Mouse (Mus musculus): Measurements from ENCODE around the gene Cd79b. TPM values are rescaled to one million over a fixed set of nuclear protein-coding genes. Genes with fewer than 3 reads are reported as not detected.

Cd79b gene
- total RNA-seq, 2 experiments from 2014 or later, result not detected

DNA sequence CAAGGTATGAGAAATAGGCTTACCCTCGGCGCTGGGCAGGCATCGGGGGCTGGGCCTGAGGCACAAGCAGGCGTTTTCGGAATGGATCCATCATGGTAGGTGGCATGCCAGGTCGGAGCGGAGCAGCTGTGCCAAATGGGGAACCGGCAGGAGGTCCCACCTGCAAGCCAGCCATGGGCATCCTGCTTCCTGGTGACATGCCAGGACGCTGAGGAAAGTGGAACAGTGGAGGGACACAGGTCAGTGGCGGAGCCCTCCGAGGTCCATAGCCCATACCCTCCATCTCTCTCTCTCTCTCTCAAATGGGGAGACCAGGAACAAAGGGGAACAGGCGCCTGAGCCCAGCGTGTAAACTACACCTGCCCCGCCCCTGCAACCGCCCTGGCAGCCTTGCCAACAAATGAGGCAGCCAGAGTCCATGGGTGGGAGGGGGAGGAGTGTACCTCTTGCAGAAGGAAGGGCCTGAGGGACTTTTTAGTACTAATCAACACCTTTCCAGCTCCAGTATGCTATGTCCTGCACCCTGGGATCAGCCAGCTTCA is 47.2 kb downstream of the Cd79b start:
- Histone ChIP-seq H3K27ac (peak overlapping the region; percentile 96), H3K4me3 (peak overlapping the region; percentile 41)
- DNase-seq (ENCODE audit: low spot score in 2 of 2), result peak in 1 of 2 experiments; percentile 43
- TF ChIP-seq CTCF (conservative IDR thresholded peaks at IDR 0.05), result no peak

DNA sequence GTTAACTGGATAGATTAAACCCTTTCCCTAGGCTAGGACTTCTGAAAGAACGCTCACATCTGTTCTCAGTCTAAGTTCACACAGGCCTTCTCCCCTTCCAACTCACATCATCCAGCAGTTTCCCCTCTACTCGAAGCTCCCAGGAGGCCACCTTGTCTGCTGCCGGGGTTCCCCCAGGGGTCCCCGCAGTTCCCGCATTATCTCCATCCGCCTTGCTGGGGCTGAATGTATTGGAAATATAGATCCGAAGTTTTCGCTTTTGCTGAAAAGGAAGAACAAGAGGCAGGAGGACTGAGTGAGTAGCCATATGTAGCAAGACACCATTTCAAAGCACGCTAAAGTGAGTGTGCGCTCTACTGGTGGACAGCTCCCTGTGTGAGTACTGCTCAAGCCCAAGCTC is 48.1 kb downstream of the Cd79b start:
- Histone ChIP-seq H3K4me3 (no peak overlapping the region), H3K27ac (no peak overlapping the region)
- no peak for TF ChIP-seq CTCF (conservative IDR thresholded peaks at IDR 0.05)
- no peak for DNase-seq (ENCODE audit: low spot score in 2 of 2)

DNA sequence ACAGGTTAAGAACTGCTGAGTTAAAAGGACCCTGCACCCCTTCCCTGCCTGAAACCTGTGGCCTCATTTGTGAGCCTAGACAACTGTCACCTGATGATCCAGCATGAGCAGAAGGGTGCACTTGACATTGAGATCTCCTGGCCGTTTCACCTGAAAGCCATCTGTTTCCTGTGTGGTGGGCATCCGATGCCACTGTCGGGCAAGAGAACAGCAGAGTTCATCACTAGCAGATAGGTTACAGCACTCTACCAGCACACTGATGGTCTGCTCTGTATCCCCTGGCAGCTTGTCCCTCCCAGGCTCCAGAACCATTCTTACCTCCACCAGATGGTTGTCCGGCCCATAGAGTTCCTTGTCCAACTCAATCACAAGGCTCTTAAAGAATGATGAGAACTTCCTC is 49.0 kb downstream of the Cd79b start:
- Histone ChIP-seq H3K27ac (no peak overlapping the region), H3K4me3 (no peak overlapping the region)
- TF ChIP-seq CTCF (conservative IDR thresholded peaks at IDR 0.05), result no peak
- DNase-seq (ENCODE audit: low spot score in 2 of 2), result no peak

DNA sequence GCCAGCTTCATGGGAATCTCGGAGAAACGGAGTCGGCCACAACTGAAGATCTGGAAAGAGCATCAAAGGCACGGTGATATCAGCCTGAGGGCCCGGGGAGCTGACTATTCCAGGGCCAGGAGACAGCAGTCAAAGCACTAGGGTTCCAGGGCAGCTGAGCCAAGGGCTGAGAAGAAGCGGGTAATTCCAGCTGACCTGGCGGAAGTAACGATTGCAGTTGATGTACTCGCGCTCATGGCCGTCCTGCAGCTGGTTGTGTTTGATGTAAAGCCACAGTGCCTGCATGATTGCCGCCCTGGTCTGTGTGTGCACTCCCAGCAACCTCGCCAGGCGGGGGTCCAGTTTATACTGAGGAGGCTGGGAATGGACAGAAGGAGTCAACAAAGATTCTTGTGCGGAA is 49.6 kb downstream of the Cd79b start:
- DNase-seq (ENCODE audit: low spot score in 2 of 2), result no peak
- TF ChIP-seq CTCF (conservative IDR thresholded peaks at IDR 0.05), result no peak
- Histone ChIP-seq H3K27ac (no peak overlapping the region), H3K4me3 (no peak overlapping the region)

DNA sequence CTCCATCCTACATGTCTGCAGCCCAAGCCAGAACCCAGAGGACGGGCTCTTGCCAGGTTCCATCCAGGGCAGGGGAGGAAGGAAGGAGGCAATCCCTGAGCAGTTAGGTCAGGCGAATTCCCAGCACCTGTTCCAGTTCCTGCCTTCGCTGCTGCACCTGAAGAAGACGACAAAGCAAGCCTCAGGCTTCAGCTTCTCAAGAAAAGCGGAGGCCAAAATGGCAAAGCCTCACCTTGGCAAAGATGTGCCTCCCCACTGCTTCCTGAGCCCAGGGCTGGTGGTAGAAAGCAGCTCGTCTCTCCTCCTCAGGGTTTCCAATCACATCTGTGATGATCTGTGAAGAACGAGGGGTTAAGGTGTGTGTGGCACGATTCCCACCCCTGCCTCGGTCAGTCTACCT is 50.6 kb downstream of the Cd79b start:
- H3K4me3 ChIP-seq, result no peak overlapping the region
- peak overlapping the region; percentile 15; the same call in 1 of the 2 replicates for H3K27ac ChIP-seq
- DNase-seq (ENCODE audit: low spot score in 2 of 2), result no peak
- no peak for TF ChIP-seq CTCF (conservative IDR thresholded peaks at IDR 0.05)

Other genes with a start within 250 kb of the Cd79b start
- 10 to 100 TPM; 20.4 to 21.3 TPM for gene Taco1, start 248.7 kb downstream of the Cd79b start, total RNA-seq (2021)
- gene Map3k3, start 230.1 kb downstream of the Cd79b start, total RNA-seq (2021), result 10 to 100 TPM; 31.5 to 33.0 TPM
- not detected for gene Gm10840, start 153.9 kb downstream of the Cd79b start, total RNA-seq (2021)
- 100 to 1,000 TPM; 153 TPM for gene Limd2, start 153.9 kb downstream of the Cd79b start, total RNA-seq (2021)
- gene Strada, start 112.6 kb downstream of the Cd79b start, total RNA-seq (2021), result 10 to 100 TPM; 32.0 to 34.3 TPM
- 10 to 100 TPM; 89.8 to 98.2 TPM for gene Ccdc47, start 98.4 kb downstream of the Cd79b start, total RNA-seq (2021)
- gene Ddx42, start 97.8 kb downstream of the Cd79b start, total RNA-seq (2021), result 10 to 100 TPM; 69.8 to 71.1 TPM
- 10 to 100 TPM; 33.5 to 36.1 TPM for gene Ftsj3, start 58.7 kb downstream of the Cd79b start, total RNA-seq (2021)
- gene Psmc5, start 58.6 kb downstream of the Cd79b start, total RNA-seq (2021), result 100 to 1,000 TPM; 160 to 176 TPM
- 10 to 100 TPM; 32.8 to 34.4 TPM for gene Smarcd2, start 41.8 kb downstream of the Cd79b start, total RNA-seq (2021)
- gene Tcam1, start 38.1 kb downstream of the Cd79b start, total RNA-seq (2021), result under 1 TPM; 0.15 to 0.34 TPM
- not detected for gene Gh, start 12.9 kb downstream of the Cd79b start, total RNA-seq (2021)
- gene Scn4a, start 38.5 kb upstream of the Cd79b start, total RNA-seq (2021), result not detected
- not detected for gene Prr29, start 50.7 kb upstream of the Cd79b start, total RNA-seq (2021)
- 1 to 10 TPM; 2.1 to 2.2 TPM for gene Icam2, start 73.3 kb upstream of the Cd79b start, total RNA-seq (2021)
- gene Ern1, start 173.1 kb upstream of the Cd79b start, total RNA-seq (2021), result 10 to 100 TPM; 11.2 to 11.8 TPM

Data from layer of hippocampus, adult 2 months (tissue).